Mouse (Mus musculus): ENCODE results near the gene Evi2a.

GRCm38 (mm10) chr11:79530333-79530761, at the start of gene Evi2a, which contains the start of gene Evi2:
- TF ChIP-seq POLR2A (IDR thresholded peaks at IDR 0.05; ENCODE audit: low read depth, low read length) (peak; percentile 37; the same call in 1 of the 2 replicates), CTCF (IDR thresholded peaks at IDR 0.05; ENCODE audit: extremely low read depth, insufficient read depth, insufficient read length, insufficient replicate concordance) (no peak)
